Mouse (Mus musculus): ENCODE results near the gene Dok3.

DNA sequence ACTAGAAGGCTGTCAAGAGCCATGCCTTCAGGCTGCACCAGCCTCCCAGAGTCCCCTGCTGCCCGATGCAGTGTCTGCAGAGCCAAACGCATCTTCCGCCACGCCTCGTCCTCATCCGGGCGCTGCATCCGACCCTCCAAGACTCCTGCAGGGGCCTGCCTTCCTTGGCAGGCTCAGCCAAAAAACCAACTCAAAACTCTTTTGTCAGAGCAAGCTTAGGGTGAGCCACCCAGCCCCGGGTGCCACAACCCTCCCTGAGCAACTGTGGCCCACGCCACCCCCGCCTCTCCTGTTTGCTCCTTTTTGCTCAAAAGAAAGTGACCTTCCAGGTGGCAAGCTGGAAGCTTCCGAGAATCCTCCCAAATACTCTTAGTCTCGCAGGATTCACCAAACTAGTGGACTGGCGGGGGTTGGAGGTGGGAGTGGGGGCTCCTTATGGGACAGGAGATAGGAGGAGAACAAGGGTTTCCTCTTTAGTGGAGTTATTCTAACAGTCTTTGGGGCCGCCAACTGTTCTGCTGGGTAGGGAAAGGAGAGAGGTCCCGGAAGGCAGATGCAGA, 40.7 kb upstream of the Dok3 start:
- TF ChIP-seq CTCF (IDR thresholded peaks at IDR 0.05; ENCODE audit: control insufficient read depth, insufficient read depth, insufficient read length) (no peak), MYOG (IDR thresholded peaks at IDR 0.05; ENCODE audit: control insufficient read depth, extremely low read depth, insufficient read length) (no peak), CEBPB (IDR thresholded peaks at IDR 0.05; ENCODE audit: low read depth) (no peak), MAX (IDR thresholded peaks at IDR 0.05) (no peak), USF1 (IDR thresholded peaks at IDR 0.05; ENCODE audit: low read depth) (no peak), MYOD1 (IDR thresholded peaks at IDR 0.05; ENCODE audit: control insufficient read depth, insufficient read length, low read depth) (no peak), FOSL1 (IDR thresholded peaks at IDR 0.05; ENCODE audit: insufficient read depth, low read length, poor library complexity, severe bottlenecking) (no peak)

Data from C2C12 (cell line).